Mouse (Mus musculus): Measurements from ENCODE around the gene Snapc2.

The Snapc2 gene

GRCm38 (mm10) chr8:4252934-4253841, at the start of gene Snapc2:
Snapc2 (plus strand) TSS chr8:4253080.
- peak; percentile 95 to 98 for DNase-seq (ENCODE audit: low spot score in 2 of 2)

DNA sequence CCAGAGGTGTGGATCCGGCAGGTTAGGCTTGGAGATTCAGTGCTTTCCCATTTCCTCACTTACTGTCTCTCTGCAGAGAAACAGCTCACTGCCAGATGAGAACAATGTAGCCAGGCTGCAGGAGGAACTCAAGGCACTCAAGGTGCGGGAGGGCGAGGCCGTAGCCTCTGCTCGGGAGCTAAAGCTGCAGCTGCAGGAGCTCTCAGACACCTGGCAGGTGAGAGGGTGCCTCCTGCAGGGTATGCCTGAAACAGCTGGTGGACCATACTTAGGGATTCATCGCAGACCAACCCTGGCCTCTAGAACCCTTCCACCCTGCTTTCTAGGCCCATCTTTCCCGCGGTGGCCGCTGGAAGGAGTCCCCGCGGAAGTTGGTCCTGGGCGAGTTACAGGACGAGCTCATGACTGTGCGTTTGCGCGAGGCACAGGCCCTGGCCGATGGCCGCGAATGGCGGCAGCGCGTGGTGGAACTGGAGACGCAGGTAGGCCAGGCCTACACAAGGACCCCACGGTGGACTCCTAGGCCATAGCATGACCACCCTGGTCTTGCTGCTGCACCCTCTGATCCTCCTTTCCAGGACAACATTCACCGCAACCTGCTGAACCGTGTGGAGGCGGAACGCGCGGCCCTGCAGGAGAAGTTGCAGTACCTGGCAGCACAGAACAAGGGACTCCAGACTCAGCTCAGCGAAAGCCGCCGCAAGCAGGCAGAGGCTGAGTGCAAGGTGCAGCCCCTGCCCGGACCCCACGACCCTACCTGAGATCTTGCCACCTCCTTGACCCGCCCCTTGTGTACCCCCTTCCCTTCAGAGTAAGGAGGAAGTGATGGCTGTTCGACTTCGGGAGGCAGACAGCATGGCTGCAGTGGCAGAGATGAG, 47.4 kb upstream of the Snapc2 start:
- DNase-seq (ENCODE audit: low spot score in 2 of 2) = no peak

DNA sequence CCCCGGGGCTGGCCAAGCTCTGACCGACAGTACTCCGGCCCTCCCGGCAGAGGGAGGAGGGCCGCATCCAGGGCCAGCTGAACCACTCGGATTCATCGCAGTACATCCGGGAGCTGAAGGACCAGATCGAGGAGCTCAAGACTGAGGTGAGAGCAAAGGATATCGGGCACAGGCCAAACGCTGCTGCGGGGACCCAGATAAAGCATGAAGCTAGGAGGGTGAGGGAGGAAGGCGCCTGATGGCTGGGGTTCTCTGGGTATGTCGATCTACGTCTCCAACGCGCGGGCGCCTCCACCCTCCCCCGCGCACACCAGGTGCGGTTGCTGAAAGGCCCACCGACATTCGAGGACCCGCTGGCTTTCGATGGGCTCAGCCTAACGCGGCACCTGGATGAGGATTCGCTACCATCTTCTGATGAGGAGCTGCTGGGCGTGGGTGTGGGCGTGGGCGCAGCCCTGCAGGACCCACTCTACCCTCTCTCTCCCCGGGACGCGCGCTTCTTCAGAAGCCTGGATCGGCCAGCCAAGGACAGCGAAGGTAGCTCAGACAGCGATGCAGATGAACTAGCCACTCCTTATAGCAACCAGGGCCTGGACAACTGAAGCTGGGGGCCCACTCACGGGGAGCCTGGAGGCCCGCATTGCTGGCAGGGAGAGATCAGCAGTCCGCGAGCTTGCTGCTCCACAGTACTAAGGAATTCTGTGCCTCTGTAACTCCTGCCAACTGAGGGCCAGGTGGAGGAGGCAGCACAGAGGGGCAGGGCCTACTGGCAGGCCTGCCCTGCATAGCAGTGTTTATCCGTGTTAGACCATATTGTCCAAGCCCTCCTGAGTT, 46.5 kb upstream of the Snapc2 start:
- DNase-seq (ENCODE audit: low spot score in 2 of 2) = no peak

- no peak for DNase-seq (ENCODE audit: low spot score in 2 of 2)
Observed at GRCm38 (mm10) chr8:4207016-4207350, 45.9 kb upstream of the Snapc2 start.

- DNase-seq (ENCODE audit: low spot score in 2 of 2) = no peak
Observed at GRCm38 (mm10) chr8:4211097-4211496, 41.8 kb upstream of the Snapc2 start.

DNA sequence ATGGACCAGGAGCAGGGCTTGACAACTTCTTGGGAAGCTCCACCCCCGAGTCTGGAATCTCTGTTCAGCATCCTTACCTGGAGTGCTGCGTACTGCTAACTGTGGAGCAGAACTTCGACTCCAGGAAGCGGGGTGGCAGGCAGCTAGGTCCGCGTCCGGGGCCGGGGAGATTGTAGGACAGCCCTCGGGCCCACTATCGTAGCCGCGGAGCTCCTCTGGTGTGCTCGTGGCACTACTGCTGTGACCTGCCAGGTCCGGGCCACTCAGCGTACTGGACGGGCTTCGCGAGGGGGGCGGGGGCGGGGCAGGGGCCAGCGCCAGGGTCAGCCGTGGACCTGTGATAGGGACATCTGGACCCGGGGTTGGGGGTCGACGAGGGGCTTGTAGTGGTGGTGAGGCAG, 40.1 kb upstream of the Snapc2 start:
- DNase-seq (ENCODE audit: low spot score in 2 of 2) = peak in 1 of 2 experiments; percentile 69

GRCm38 (mm10) chr8:4213210-4214005, 39.5 kb upstream of the Snapc2 start:
- DNase-seq (ENCODE audit: low spot score in 2 of 2) = peak in 1 of 2 experiments; percentile 71

DNA sequence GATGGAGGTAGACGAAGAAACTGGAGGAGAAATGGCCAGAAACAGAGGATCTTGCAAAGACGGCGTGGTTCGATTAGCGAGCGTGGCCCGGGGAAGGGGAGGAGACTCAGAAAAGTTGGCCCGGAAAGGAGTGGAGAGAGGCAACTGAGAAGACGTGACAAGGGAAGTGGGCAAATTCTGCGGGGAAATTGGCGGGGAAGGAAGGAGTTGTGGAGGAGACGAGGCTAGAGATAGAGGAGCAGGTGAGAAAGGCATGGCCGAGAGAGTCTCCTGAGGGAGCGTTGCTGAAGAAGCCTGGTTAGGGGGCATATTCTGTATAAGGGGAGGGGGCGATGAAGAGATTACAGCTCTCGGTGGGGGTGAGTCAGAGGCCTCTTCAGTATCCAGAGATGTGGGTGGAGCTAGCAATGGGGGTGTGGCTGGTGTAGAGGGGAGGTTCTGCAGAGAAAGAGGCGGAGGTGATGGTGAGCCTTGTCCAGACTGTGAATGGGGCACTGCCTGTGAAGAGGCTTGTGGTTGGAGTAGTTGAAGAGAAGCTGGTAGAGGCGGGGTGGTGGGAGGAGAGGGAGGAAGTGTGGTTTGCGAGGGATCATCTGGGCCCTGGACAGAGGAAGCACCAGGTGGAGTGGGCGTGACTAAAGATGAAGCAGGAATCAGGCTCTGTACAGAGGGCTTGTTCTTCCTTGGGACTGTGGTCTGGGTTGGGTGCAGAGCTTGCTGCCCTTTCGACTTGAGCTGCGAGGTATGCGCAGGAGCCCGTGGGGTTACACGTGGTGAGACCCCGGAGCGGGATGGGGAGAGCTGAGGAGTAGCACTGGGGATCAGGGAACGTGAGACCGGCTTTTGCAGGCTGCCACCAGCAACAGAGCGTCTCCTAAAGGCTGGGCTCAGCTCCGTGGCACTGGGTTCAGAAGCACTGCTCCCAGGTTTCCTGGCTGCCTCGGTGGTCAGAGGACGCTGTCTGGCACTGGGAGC, 38.6 kb upstream of the Snapc2 start:
- DNase-seq (ENCODE audit: low spot score in 2 of 2) = peak; percentile 48 to 70

DNA sequence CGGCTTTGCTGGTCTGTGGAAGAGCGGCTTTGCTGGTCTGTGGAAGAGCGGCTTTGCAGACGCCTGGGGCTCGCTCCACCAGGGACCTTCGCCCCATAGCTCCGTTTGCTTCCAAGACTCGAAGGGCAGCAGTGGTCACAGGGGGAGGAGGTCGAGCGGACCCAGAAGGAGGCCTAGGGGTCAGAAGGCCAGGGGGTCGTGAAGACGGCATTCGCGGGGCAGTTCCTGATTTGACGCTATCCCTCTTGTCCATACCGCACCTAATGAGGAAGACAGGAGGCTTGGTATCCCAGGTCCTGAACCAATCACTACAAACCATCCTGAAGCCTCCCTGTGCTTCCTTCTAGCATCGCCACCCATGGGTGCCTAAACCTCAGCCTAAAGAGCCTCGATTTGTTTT, 36.6 kb upstream of the Snapc2 start:
- no peak for DNase-seq (ENCODE audit: low spot score in 2 of 2)

- no peak for DNase-seq (ENCODE audit: low spot score in 2 of 2)
Observed at GRCm38 (mm10) chr8:4216791-4217621, 35.9 kb upstream of the Snapc2 start, which contains the start of gene Prr36. Prr36 (minus strand) TSS chr8:4217459.

DNA sequence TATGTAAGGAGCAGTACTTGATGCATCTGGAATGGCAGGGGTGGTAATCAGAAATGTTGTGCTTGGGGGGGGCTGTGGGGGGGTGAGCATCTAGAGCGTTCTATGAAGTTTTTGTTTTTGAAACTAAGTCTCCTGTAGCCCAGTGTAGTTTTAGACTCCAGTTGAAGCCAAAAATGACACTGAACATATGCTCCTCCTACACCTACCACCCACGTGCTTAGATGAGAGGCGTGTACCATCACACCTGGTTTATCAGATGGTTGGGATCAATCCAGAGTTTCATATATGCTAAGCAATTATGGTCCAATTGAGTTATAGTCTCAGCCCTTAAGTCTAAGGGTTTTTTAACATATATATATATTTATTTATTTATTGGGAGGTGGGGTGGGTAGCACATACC, 33.3 kb upstream of the Snapc2 start:
- no peak for DNase-seq (ENCODE audit: low spot score in 2 of 2)

GRCm38 (mm10) chr8:4222059-4222458, 30.8 kb upstream of the Snapc2 start:
- no peak for DNase-seq (ENCODE audit: low spot score in 2 of 2)

DNA sequence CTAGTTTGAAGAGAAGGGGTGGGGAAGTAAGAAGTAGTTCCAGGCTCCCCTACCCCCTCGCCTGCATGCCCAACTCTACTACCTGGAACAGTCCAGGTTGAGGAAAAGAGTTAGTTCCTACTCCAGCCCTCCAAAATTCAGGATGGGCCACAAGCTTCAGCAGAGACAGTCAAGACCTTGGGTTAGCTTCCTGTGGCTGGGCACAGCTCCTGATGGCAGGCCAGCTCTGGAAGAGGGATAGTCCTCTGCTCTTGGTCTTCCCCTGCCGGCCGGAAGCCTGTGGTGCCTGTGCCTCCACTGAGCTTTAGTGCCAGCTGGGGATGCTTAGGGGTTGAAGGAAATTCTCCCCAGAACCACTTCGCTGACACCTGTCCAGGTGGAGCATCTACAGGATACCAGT, 26.6 kb upstream of the Snapc2 start:
- no peak for DNase-seq (ENCODE audit: low spot score in 2 of 2)

GRCm38 (mm10) chr8:4226739-4227347, 26.0 kb upstream of the Snapc2 start, which contains the start of gene Lrrc8e:
Lrrc8e (plus strand) TSS chr8:4226827.
- no peak for DNase-seq (ENCODE audit: low spot score in 2 of 2)

GRCm38 (mm10) chr8:4227919-4228318, 25.0 kb upstream of the Snapc2 start:
- DNase-seq (ENCODE audit: low spot score in 2 of 2) = no peak

- no peak for DNase-seq (ENCODE audit: low spot score in 2 of 2)
Observed at GRCm38 (mm10) chr8:4229784-4230183, 23.1 kb upstream of the Snapc2 start.

GRCm38 (mm10) chr8:4230612-4231351, 22.1 kb upstream of the Snapc2 start:
- peak in 1 of 2 experiments; percentile 12 for DNase-seq (ENCODE audit: low spot score in 2 of 2)
